Mouse (Mus musculus): ENCODE results near the gene Ypel1. TPM values are rescaled to one million over a fixed set of nuclear protein-coding genes. Genes with fewer than 3 reads are reported as not detected.

The Ypel1 gene
- polyA plus RNA-seq, 1 experiment from 2014 or later = 104 TPM

GRCm38 (mm10) chr16:17078101-17078500 is 8.6 kb downstream of the Ypel1 start:
- ATAC-seq = no peak
- Histone ChIP-seq H3K36me3 (ENCODE audit: control insufficient read depth, insufficient read depth, low read length) (peaks cover 24% of the 10 kb centered on the region), H3K4me1 (ENCODE audit: control insufficient read depth, insufficient read depth, low read depth, low read length) (peaks cover 3% of the 10 kb centered on the region; the same call in 1 of the 2 replicates), H3K27ac (ENCODE audit: low read depth, low read length) (no peak overlapping the region), H3K9me3 (ENCODE audit: control insufficient read depth, low read length) (no peaks in the 10 kb centered on the region; the same call in 1 of the 2 replicates), H3K4me3 (ENCODE audit: low read length) (no peak overlapping the region), H3K27me3 (replicated peaks; ENCODE audit: control insufficient read depth, insufficient read depth, low read length) (no peaks in the 10 kb centered on the region), H3K4me2 (ENCODE audit: low read length) (no peak overlapping the region), H3K9ac (ENCODE audit: low read depth, low read length) (no peak overlapping the region)
- 65% methylated on average over 7 of the region's 7 CpGs for WGBS

- no peaks in the 10 kb centered on the region for H3K9me3 ChIP-seq (ENCODE audit: control insufficient read depth, low read length)
- no peaks in the 10 kb centered on the region for H3K4me1 ChIP-seq (ENCODE audit: control insufficient read depth, insufficient read depth, low read depth, low read length)
- no peak for ATAC-seq
- H3K9ac ChIP-seq (ENCODE audit: low read depth, low read length) = no peak overlapping the region
- H3K36me3 ChIP-seq (ENCODE audit: control insufficient read depth, insufficient read depth, low read length) = peaks cover 19% of the 10 kb centered on the region
- 91% methylated on average over 6 of the region's 6 CpGs for WGBS
- H3K4me3 ChIP-seq (ENCODE audit: low read length) = no peak overlapping the region
- no peak overlapping the region for H3K27ac ChIP-seq (ENCODE audit: low read depth, low read length)
- no peaks in the 10 kb centered on the region for H3K27me3 ChIP-seq (replicated peaks; ENCODE audit: control insufficient read depth, insufficient read depth, low read length)
- no peak overlapping the region for H3K4me2 ChIP-seq (ENCODE audit: low read length)
These were observed 12.8 kb downstream of the Ypel1 start for GRCm38 (mm10) chr16:17082121-17082792.

- whole genome bisulfite sequencing = 99% methylated on average over 4 of the region's 4 CpGs
- H3K27ac ChIP-seq (ENCODE audit: low read depth, low read length) = no peak overlapping the region
- no peaks in the 10 kb centered on the region for H3K4me1 ChIP-seq (ENCODE audit: control insufficient read depth, insufficient read depth, low read depth, low read length)
- H3K4me2 ChIP-seq (ENCODE audit: low read length) = no peak overlapping the region
- no peak overlapping the region for H3K9ac ChIP-seq (ENCODE audit: low read depth, low read length)
- no peak for ATAC-seq
- H3K9me3 ChIP-seq (ENCODE audit: control insufficient read depth, low read length) = no peaks in the 10 kb centered on the region
- H3K36me3 ChIP-seq (ENCODE audit: control insufficient read depth, insufficient read depth, low read length) = peaks cover 21% of the 10 kb centered on the region
- no peaks in the 10 kb centered on the region for H3K27me3 ChIP-seq (replicated peaks; ENCODE audit: control insufficient read depth, insufficient read depth, low read length)
- no peak overlapping the region for H3K4me3 ChIP-seq (ENCODE audit: low read length)
These were observed 16.1 kb downstream of the Ypel1 start for GRCm38 (mm10) chr16:17085636-17086035.

GRCm38 (mm10) chr16:17086241-17086640 is 16.7 kb downstream of the Ypel1 start:
- ATAC-seq = no peak
- no peak overlapping the region for H3K27ac ChIP-seq (ENCODE audit: low read depth, low read length)
- no peak overlapping the region for H3K9ac ChIP-seq (ENCODE audit: low read depth, low read length)
- no peak overlapping the region for H3K4me2 ChIP-seq (ENCODE audit: low read length)
- H3K9me3 ChIP-seq (ENCODE audit: control insufficient read depth, low read length) = no peaks in the 10 kb centered on the region
- no peaks in the 10 kb centered on the region for H3K27me3 ChIP-seq (replicated peaks; ENCODE audit: control insufficient read depth, insufficient read depth, low read length)
- no peak overlapping the region for H3K4me3 ChIP-seq (ENCODE audit: low read length)
- 87% methylated on average over 3 of the region's 3 CpGs for WGBS
- H3K36me3 ChIP-seq (ENCODE audit: control insufficient read depth, insufficient read depth, low read length) = peaks cover 21% of the 10 kb centered on the region
- no peaks in the 10 kb centered on the region for H3K4me1 ChIP-seq (ENCODE audit: control insufficient read depth, insufficient read depth, low read depth, low read length)

GRCm38 (mm10) chr16:17086669-17087193 is 17.2 kb downstream of the Ypel1 start:
- 68% methylated on average over 13 of the region's 13 CpGs for WGBS
- H3K27me3 ChIP-seq (replicated peaks; ENCODE audit: control insufficient read depth, insufficient read depth, low read length) = no peaks in the 10 kb centered on the region
- H3K4me1 ChIP-seq (ENCODE audit: control insufficient read depth, insufficient read depth, low read depth, low read length) = no peaks in the 10 kb centered on the region
- H3K9me3 ChIP-seq (ENCODE audit: control insufficient read depth, low read length) = no peaks in the 10 kb centered on the region
- no peak overlapping the region for H3K4me2 ChIP-seq (ENCODE audit: low read length)
- no peak overlapping the region for H3K27ac ChIP-seq (ENCODE audit: low read depth, low read length)
- H3K9ac ChIP-seq (ENCODE audit: low read depth, low read length) = no peak overlapping the region
- ATAC-seq = no peak
- peaks cover 21% of the 10 kb centered on the region for H3K36me3 ChIP-seq (ENCODE audit: control insufficient read depth, insufficient read depth, low read length)
- no peak overlapping the region for H3K4me3 ChIP-seq (ENCODE audit: low read length)

- Histone ChIP-seq H3K36me3 (ENCODE audit: control insufficient read depth, insufficient read depth, low read length) (peaks cover 18% of the 10 kb centered on the region), H3K9me3 (ENCODE audit: control insufficient read depth, low read length) (no peaks in the 10 kb centered on the region), H3K4me2 (ENCODE audit: low read length) (no peak overlapping the region), H3K4me3 (ENCODE audit: low read length) (no peak overlapping the region), H3K9ac (ENCODE audit: low read depth, low read length) (no peak overlapping the region), H3K4me1 (ENCODE audit: control insufficient read depth, insufficient read depth, low read depth, low read length) (no peaks in the 10 kb centered on the region), H3K27me3 (replicated peaks; ENCODE audit: control insufficient read depth, insufficient read depth, low read length) (no peaks in the 10 kb centered on the region), H3K27ac (ENCODE audit: low read depth, low read length) (no peak overlapping the region)
- ATAC-seq = 0 out of 2 replicates have a peak, but pooled peaks have one; percentile 43
- 64% methylated on average over 3 of the region's 3 CpGs for WGBS
These were observed 18.9 kb downstream of the Ypel1 start for GRCm38 (mm10) chr16:17088346-17088745.

- no peaks in the 10 kb centered on the region for H3K9me3 ChIP-seq (ENCODE audit: control insufficient read depth, low read length)
- no peaks in the 10 kb centered on the region for H3K27me3 ChIP-seq (replicated peaks; ENCODE audit: control insufficient read depth, insufficient read depth, low read length)
- H3K4me2 ChIP-seq (ENCODE audit: low read length) = no peak overlapping the region
- H3K4me3 ChIP-seq (ENCODE audit: low read length) = no peak overlapping the region
- no peak for ATAC-seq
- peaks cover 32% of the 10 kb centered on the region for H3K36me3 ChIP-seq (ENCODE audit: control insufficient read depth, insufficient read depth, low read length)
- 100% methylated on average over 3 of the region's 3 CpGs for WGBS
- no peak overlapping the region for H3K9ac ChIP-seq (ENCODE audit: low read depth, low read length)
- no peak overlapping the region for H3K27ac ChIP-seq (ENCODE audit: low read depth, low read length)
- no peaks in the 10 kb centered on the region for H3K4me1 ChIP-seq (ENCODE audit: control insufficient read depth, insufficient read depth, low read depth, low read length)
These were observed 27.4 kb downstream of the Ypel1 start for GRCm38 (mm10) chr16:17096938-17097337.

- Histone ChIP-seq H3K9ac (ENCODE audit: low read depth, low read length) (no peak overlapping the region), H3K36me3 (ENCODE audit: control insufficient read depth, insufficient read depth, low read length) (peaks cover 14% of the 10 kb centered on the region), H3K27ac (ENCODE audit: low read depth, low read length) (no peak overlapping the region), H3K4me2 (ENCODE audit: low read length) (no peak overlapping the region), H3K4me1 (ENCODE audit: control insufficient read depth, insufficient read depth, low read depth, low read length) (no peaks in the 10 kb centered on the region; the same call in 1 of the 2 replicates), H3K4me3 (ENCODE audit: low read length) (no peak overlapping the region), H3K27me3 (replicated peaks; ENCODE audit: control insufficient read depth, insufficient read depth, low read length) (no peaks in the 10 kb centered on the region), H3K9me3 (ENCODE audit: control insufficient read depth, low read length) (no peaks in the 10 kb centered on the region)
- WGBS = 62% methylated on average over 7 of the region's 7 CpGs
- peak; percentile 75 for ATAC-seq
These were observed 33.2 kb downstream of the Ypel1 start for GRCm38 (mm10) chr16:17102630-17103220.

- 77% methylated on average over 4 of the region's 4 CpGs for WGBS
These were observed 35.1 kb downstream of the Ypel1 start for GRCm38 (mm10) chr16:17104600-17104999.

More at GRCm38 (mm10) chr16:17104600-17104999, 35.1 kb downstream of the Ypel1 start:
- peaks cover 2% of the 10 kb centered on the region; the same call in 1 of the 2 replicates for H3K4me1 ChIP-seq (ENCODE audit: control insufficient read depth, insufficient read depth, low read depth, low read length)
- H3K4me3 ChIP-seq (ENCODE audit: low read length) = no peak overlapping the region
- H3K9me3 ChIP-seq (ENCODE audit: control insufficient read depth, low read length) = no peaks in the 10 kb centered on the region
- no peak overlapping the region for H3K4me2 ChIP-seq (ENCODE audit: low read length)
- H3K9ac ChIP-seq (ENCODE audit: low read depth, low read length) = no peak overlapping the region
- no peaks in the 10 kb centered on the region for H3K27me3 ChIP-seq (replicated peaks; ENCODE audit: control insufficient read depth, insufficient read depth, low read length)
- H3K27ac ChIP-seq (ENCODE audit: low read depth, low read length) = no peak overlapping the region
- H3K36me3 ChIP-seq (ENCODE audit: control insufficient read depth, insufficient read depth, low read length) = peaks cover 10% of the 10 kb centered on the region
- ATAC-seq = no peak
